Mouse (Mus musculus) kidney, postnatal 0 days (tissue): Measurements from ENCODE around the gene Pomp. TPM values are rescaled to one million over a fixed set of nuclear protein-coding genes. Genes with fewer than 3 reads are reported as not detected.
A peak's percentile ranks its signal among the peaks of the same experiment; 100 is the strongest.

Source experiments
- ATAC-seq: fragments of 200-750 bp; cut with Nextera tagmentation; replicated peaks from 2 replicates; pipeline ENCODE4 v1.8.0; 2017; ENCODE audit warnings: low read depth, moderate number of reproducible peaks, moderate TSS enrichment, moderate library complexity; ENCODE audit not compliant: low FRiP score
- DNase-seq: peaks from one replicate; pipeline ENCODE4 v3.0.0-alpha.2; 2016; ENCODE audit warnings: low spot score
- H3K27ac ChIP-seq: fragments of 300-500 bp; sonication (generic); 2 replicates; pipeline ENCODE4 v1.5.1; 2014; ENCODE audit warnings: mild to moderate bottlenecking
- H3K27me3 ChIP-seq: fragments of 300-500 bp; sonication (generic); 2 replicates; pipeline ENCODE4 v1.6.1; 2014; ENCODE audit warnings: low read length, mixed read lengths; ENCODE audit not compliant: insufficient read depth
- H3K36me3 ChIP-seq: fragments of 300-500 bp; sonication (generic); 2 replicates; pipeline ENCODE4 v1.6.1; 2014; ENCODE audit warnings: low read length, mixed read lengths; ENCODE audit not compliant: insufficient read depth
- H3K4me1 ChIP-seq: fragments of 300-500 bp; sonication (generic); replicated peaks from 2 replicates; pipeline ENCODE4 v1.6.1; 2014; ENCODE audit warnings: antibody characterized with exemption, low read length, mixed read lengths; ENCODE audit not compliant: insufficient read depth
- H3K4me2 ChIP-seq: fragments of 300-500 bp; sonication (generic); 2 replicates; pipeline ENCODE4 v1.6.1; 2014; ENCODE audit warnings: mild to moderate bottlenecking, low read length, moderate library complexity, mixed read lengths
- H3K4me3 ChIP-seq: fragments of 300-500 bp; sonication (generic); replicated peaks from 2 replicates; pipeline ENCODE4 v1.5.1; 2014; ENCODE audit warnings: low read depth, low read length
- H3K9ac ChIP-seq: fragments of 300-500 bp; sonication (generic); 2 replicates; pipeline ENCODE4 v1.6.1; 2014; ENCODE audit warnings: low read depth, low read length
- H3K9me3 ChIP-seq: fragments of 300-500 bp; sonication (generic); replicated peaks from 2 replicates; pipeline ENCODE4 v1.6.1; 2016; ENCODE audit warnings: low read length, inconsistent platforms, mixed read lengths
- CTCF ChIP-seq: IDR thresholded peaks from 2 replicates; pipeline ENCODE4 v1.5.1; 2016; ENCODE audit warnings: antibody characterized with exemption, low read depth, mild to moderate bottlenecking, moderate library complexity
- WGBS: fragments of 180-500 bp; shearing (Covaris S2); extraction: QIAGEN DNeasy Blood & Tissue Kit; methylation state at CpG from one replicate; pipeline ENCODE4 v1.1.7; 2014; 5-methylcytosine and 5-hydroxymethylcytosine counted together
- polyA plus RNA-seq: library from polyadenylated mRNA; unstranded; fragments of >200 nt; fragmentation: Nextera tagmentation; extraction: Ambion mirVana; gene quantifications from 2 replicates; pipeline ENCODE4 v1.2.1, GENCODE M21; 2015

Gene Pomp
- 521 and 525 TPM in 2 replicates for polyA plus RNA-seq

- DNase-seq = peak; percentile 97
- H3K27me3 ChIP-seq = no peaks in the 10 kb centered on the region
- peak within 1 kb of the TSS; percentile 80 for H3K9ac ChIP-seq
- peaks cover 6% of the 10 kb centered on the region; the same call in 1 of the 2 replicates for H3K4me1 ChIP-seq
- H3K27ac ChIP-seq = peak within 1 kb of the TSS; percentile 89
- H3K4me2 ChIP-seq = peak within 1 kb of the TSS; percentile 73
- H3K36me3 ChIP-seq = peaks cover 25% of the 10 kb centered on the region; the same call in 1 of the 2 replicates
- TF ChIP-seq CTCF = peak; percentile 8; the same call in 1 of the 2 replicates
- under 1% methylated on average over 66 of the region's 68 CpGs for WGBS
- peak; percentile 93 for ATAC-seq
- no peaks in the 10 kb centered on the region for H3K9me3 ChIP-seq
- peak within 1 kb of the TSS; percentile 80 for H3K4me3 ChIP-seq
Observed at GRCm38 (mm10) chr5:147860449-147861261, at the start of gene Pomp. Pomp (plus strand) TSS chr5:147860461.

DNA sequence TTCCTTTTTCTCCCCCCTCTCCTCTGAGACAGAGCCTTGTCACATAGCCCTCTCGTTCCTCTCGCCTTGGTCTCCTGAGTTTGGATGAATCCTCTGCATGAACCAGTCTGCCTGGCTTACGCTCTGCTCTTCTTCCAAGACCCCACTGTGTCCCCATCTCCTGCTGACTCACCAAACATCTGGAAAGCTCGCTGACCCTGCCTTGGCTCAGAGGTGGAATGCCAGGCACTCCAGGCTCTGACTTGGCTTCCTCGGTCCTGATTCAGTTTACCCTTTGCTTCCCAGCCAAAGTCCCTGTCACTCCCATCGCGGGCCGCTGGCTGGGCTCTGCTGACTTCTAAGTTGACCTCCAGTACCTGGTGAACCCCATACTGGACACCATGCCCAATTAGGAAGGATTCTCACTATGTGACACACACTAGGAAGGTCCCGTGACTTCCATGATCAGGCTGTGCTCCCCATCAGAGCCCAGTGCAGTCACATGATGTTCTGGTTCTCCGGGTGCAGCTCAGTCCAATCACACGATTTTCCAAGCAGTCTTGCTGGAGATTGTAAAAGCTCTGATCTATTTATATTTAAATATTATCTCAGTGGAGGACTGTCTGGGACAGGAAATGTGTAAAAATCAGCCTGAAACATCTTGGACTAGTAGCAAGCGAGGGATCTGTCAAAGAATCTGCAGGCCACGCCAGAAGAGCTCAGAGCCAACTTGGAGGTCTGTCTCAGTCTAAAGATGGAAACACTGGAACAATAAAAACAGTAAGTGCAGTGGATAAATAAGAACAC lies 47.8 kb upstream of the Pomp start:
- TF ChIP-seq CTCF = no peak
- no peak for ATAC-seq
- H3K27ac ChIP-seq = no peak overlapping the region
- DNase-seq = no peak
- H3K4me3 ChIP-seq = no peak overlapping the region
- no peaks in the 10 kb centered on the region for H3K27me3 ChIP-seq
- no peaks in the 10 kb centered on the region for H3K9me3 ChIP-seq
- WGBS = 78% methylated on average over 13 of the region's 13 CpGs
- no peak overlapping the region for H3K4me2 ChIP-seq
- no peak overlapping the region for H3K9ac ChIP-seq
- no peaks in the 10 kb centered on the region for H3K4me1 ChIP-seq
- no peaks in the 10 kb centered on the region for H3K36me3 ChIP-seq

DNA sequence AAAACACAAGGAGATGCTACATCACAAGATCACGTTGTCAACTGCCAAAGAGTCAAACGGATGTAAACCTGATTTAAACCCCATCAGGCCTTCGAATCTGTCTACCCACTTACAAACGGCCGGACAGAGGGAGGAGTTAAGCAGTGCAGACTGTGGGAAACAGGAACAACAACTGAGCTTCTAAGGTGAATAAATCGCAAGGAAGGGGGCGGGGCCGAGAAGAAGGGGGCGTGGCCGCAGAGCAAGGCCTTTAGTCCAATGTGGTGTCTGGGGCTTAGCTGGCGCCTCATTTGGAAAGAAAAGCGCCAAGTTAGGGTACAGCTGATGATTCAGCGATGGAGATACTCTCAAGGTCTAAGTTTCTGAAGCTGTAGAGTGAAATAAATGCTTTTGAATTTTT lies 45.3 kb upstream of the Pomp start:
- Histone ChIP-seq H3K4me3 (no peak overlapping the region), H3K9me3 (0 out of 2 replicates have a peak, but pooled peaks cover 6% of the 10 kb centered on the region), H3K4me2 (no peak overlapping the region), H3K27me3 (no peaks in the 10 kb centered on the region), H3K36me3 (no peaks in the 10 kb centered on the region), H3K27ac (no peak overlapping the region), H3K9ac (no peak overlapping the region), H3K4me1 (no peaks in the 10 kb centered on the region)
- no peak for DNase-seq
- WGBS = 79% methylated on average over 13 of the region's 13 CpGs
- TF ChIP-seq CTCF = no peak
- ATAC-seq = no peak

DNA sequence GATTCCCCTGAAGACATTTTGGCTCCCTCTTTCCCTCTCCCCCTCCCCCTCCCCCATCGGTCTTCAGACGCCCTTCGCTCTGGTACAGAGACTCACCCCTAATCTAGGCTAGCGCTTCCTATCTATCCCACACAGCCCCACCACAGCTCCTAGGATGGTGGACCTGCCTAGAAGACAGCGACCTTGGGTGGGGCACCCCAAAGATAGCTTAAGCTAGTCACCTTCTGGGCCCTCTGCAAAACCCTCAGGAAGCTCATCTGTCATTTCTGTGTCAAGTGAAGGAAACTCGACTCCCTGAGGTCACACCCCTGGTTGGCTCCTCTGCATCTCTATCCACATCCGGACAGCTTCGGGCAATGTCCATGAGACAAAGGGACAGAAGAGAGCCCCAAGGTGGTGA lies 44.7 kb upstream of the Pomp start:
- no peak for TF ChIP-seq CTCF
- no peaks in the 10 kb centered on the region for H3K27me3 ChIP-seq
- no peak overlapping the region for H3K4me2 ChIP-seq
- 66% methylated on average over 8 of the region's 8 CpGs for WGBS
- no peaks in the 10 kb centered on the region for H3K36me3 ChIP-seq
- H3K27ac ChIP-seq = no peak overlapping the region
- H3K4me1 ChIP-seq = no peaks in the 10 kb centered on the region
- DNase-seq (peak; percentile 12), ATAC-seq (no peak)
- H3K9ac ChIP-seq = no peak overlapping the region
- 0 out of 2 replicates have a peak, but pooled peaks cover 6% of the 10 kb centered on the region for H3K9me3 ChIP-seq
- H3K4me3 ChIP-seq = no peak overlapping the region

DNA sequence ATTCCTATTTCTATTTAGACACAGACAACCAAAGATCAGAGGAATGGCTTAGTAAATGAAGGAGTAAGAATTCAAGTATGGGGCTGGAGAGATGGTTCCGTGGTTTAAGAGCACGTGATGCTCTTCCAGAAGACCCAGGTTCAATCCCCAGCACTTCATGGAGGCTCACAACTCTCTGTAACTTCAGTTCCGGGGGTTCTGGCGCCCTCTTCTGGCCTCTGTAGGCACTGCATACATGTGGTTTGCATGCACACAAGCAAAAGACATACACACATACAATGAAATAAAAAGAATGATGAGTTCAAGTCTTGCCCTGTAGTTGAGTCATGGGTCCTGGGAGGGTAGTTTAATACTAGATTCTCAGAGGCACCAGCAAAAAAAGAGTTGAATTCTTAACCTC lies 43.8 kb upstream of the Pomp start:
- no peak overlapping the region for H3K4me2 ChIP-seq
- H3K27ac ChIP-seq = no peak overlapping the region
- no peaks in the 10 kb centered on the region for H3K27me3 ChIP-seq
- no peak for DNase-seq
- no peaks in the 10 kb centered on the region for H3K36me3 ChIP-seq
- peak; percentile 38 for TF ChIP-seq CTCF
- no peak for ATAC-seq
- H3K9me3 ChIP-seq = 0 out of 2 replicates have a peak, but pooled peaks cover 6% of the 10 kb centered on the region
- no peak overlapping the region for H3K4me3 ChIP-seq
- WGBS = 70% methylated on average over 4 of the region's 4 CpGs
- H3K9ac ChIP-seq = no peak overlapping the region
- H3K4me1 ChIP-seq = no peaks in the 10 kb centered on the region

DNA sequence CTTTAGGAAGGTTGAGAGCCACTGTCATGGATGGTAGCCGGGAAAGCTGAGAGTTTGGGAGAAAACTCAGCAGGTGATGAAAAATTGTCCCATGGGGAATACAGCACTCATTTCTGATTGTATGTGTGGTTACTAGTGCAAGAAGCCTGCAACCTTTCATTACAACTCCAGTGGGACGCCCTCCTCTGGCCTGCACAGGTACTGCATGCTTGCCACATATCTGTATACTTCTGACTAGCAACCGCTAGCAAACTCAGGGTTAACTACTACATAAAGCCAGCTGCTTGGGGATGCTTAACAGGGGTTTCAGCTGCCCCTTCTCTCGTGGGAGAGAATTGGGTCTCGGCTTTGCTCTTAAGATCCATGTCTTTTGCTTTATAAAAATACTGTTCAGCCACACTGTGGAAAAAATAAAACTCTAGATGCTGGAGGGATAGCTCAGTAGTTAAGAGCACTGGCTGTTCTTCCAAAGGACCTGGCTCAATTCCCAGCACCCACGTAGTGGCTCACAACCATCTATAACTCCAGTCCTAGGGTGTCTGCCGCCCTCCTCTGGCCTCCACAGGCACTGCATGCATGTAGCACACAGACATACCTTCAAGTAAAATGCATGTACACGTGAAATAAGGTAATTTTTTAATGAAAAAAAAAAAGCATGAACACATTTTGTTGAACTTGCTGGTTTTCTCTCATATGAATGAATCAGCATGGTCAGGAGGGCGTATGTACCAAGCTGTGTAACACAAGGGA lies 42.3 kb upstream of the Pomp start:
- ATAC-seq (no peak), DNase-seq (no peak)
- 87% methylated on average over 9 of the region's 9 CpGs for WGBS
- Histone ChIP-seq H3K27me3 (no peaks in the 10 kb centered on the region), H3K9ac (no peak overlapping the region), H3K27ac (no peak overlapping the region), H3K4me3 (no peak overlapping the region), H3K36me3 (no peaks in the 10 kb centered on the region), H3K4me1 (no peaks in the 10 kb centered on the region), H3K4me2 (no peak overlapping the region), H3K9me3 (0 out of 2 replicates have a peak, but pooled peaks cover 6% of the 10 kb centered on the region)
- TF ChIP-seq CTCF = peak; percentile 10; the same call in 1 of the 2 replicates
